Mouse (Mus musculus) midbrain, embryonic 14.5 days (tissue): ENCODE results near the gene D430041D05Rik. TPM values are rescaled to one million over a fixed set of nuclear protein-coding genes. Genes with fewer than 3 reads are reported as not detected.

Source experiments
- ATAC-seq: fragments of 200-750 bp; cut with Nextera tagmentation; 2 replicates; pipeline ENCODE4 v1.8.0; 2017; ENCODE audit warnings: moderate number of reproducible peaks, moderate library complexity; ENCODE audit not compliant: low FRiP score, low TSS enrichment
- DNase-seq: peaks from one replicate; pipeline ENCODE4 v3.0.0-alpha.2; 2015
- H3K27ac ChIP-seq: fragments of 300-500 bp; sonication (generic); replicated peaks from 2 replicates; pipeline ENCODE4 v1.5.1; 2014; ENCODE audit warnings: mild to moderate bottlenecking, low read depth, low read length, moderate library complexity
- H3K27me3 ChIP-seq: fragments of 300-500 bp; sonication (generic); 2 replicates; pipeline ENCODE4 v1.6.1; 2014; ENCODE audit warnings: low read length, control low read depth, mixed read lengths; ENCODE audit not compliant: control insufficient read depth, insufficient read depth
- H3K36me3 ChIP-seq: fragments of 300-500 bp; sonication (generic); 2 replicates; pipeline ENCODE4 v1.6.1; 2014; ENCODE audit warnings: low read length, control low read depth; ENCODE audit not compliant: control insufficient read depth, insufficient read depth
- H3K4me1 ChIP-seq: fragments of 300-500 bp; sonication (generic); 2 replicates; pipeline ENCODE4 v1.6.1; 2014; ENCODE audit warnings: mild to moderate bottlenecking, antibody characterized with exemption, low read length, control low read depth; ENCODE audit not compliant: control insufficient read depth, insufficient read depth
- H3K4me2 ChIP-seq: fragments of 300-500 bp; sonication (generic); 2 replicates; pipeline ENCODE4 v1.6.1; 2014; ENCODE audit warnings: mild to moderate bottlenecking, low read length, moderate library complexity
- H3K4me3 ChIP-seq: fragments of 300-500 bp; sonication (generic); replicated peaks from 2 replicates; pipeline ENCODE4 v1.5.1; 2014; ENCODE audit warnings: low read depth, low read length
- H3K9ac ChIP-seq: fragments of 300-500 bp; sonication (generic); replicated peaks from 2 replicates; pipeline ENCODE4 v1.6.1; 2014; ENCODE audit warnings: mild to moderate bottlenecking, low read length, moderate library complexity
- H3K9me3 ChIP-seq: fragments of 300-500 bp; sonication (generic); 2 replicates; pipeline ENCODE4 v1.6.1; 2016; ENCODE audit warnings: low read length, control low read depth, mixed read lengths; ENCODE audit not compliant: control insufficient read depth
- WGBS: fragments of 180-500 bp; shearing (Covaris S2); extraction: QIAGEN DNeasy Blood & Tissue Kit; methylation state at CpG from one replicate; pipeline ENCODE4 v1.1.7; 2014; 5-methylcytosine and 5-hydroxymethylcytosine counted together
- polyA plus RNA-seq: library from polyadenylated mRNA; unstranded; fragments of >200 nt; fragmentation: Nextera tagmentation; extraction: Ambion mirVana; gene quantifications from 2 replicates; pipeline ENCODE4 v1.2.1, GENCODE M21; 2014

D430041D05Rik gene
- polyA plus RNA-seq, 1 experiment from 2014 or later: 12.0 TPM

GRCm38 (mm10) chr2:104323351-104323750, 87.5 kb downstream of the D430041D05Rik start:
- H3K9ac ChIP-seq: no peak overlapping the region
- H3K27ac ChIP-seq: no peak overlapping the region
- DNase-seq: no peak
- H3K27me3 ChIP-seq: no peaks in the 10 kb centered on the region
- no peak overlapping the region for H3K4me3 ChIP-seq
- H3K9me3 ChIP-seq: no peaks in the 10 kb centered on the region
- no peak overlapping the region for H3K4me2 ChIP-seq
- no peaks in the 10 kb centered on the region for H3K36me3 ChIP-seq
- H3K4me1 ChIP-seq: peaks cover 3% of the 10 kb centered on the region; the same call in 1 of the 2 replicates
- ATAC-seq: no peak
- WGBS: 89% methylated on average over 5 of the region's 5 CpGs

- Histone ChIP-seq H3K27ac (no peak overlapping the region), H3K9me3 (no peaks in the 10 kb centered on the region), H3K27me3 (no peaks in the 10 kb centered on the region), H3K9ac (no peak overlapping the region), H3K4me3 (no peak overlapping the region), H3K36me3 (no peaks in the 10 kb centered on the region), H3K4me2 (no peak overlapping the region), H3K4me1 (0 out of 2 replicates have a peak, but pooled peaks cover 3% of the 10 kb centered on the region)
- ATAC-seq (no peak), DNase-seq (no peak)
- 84% methylated on average over 13 of the region's 13 CpGs for WGBS
Observed at GRCm38 (mm10) chr2:104320061-104320624, 90.7 kb downstream of the D430041D05Rik start.

GRCm38 (mm10) chr2:104319443-104319842, 91.4 kb downstream of the D430041D05Rik start:
- H3K27me3 ChIP-seq: no peaks in the 10 kb centered on the region
- H3K4me3 ChIP-seq: no peak overlapping the region
- no peaks in the 10 kb centered on the region for H3K9me3 ChIP-seq
- ATAC-seq: no peak
- 96% methylated on average over 10 of the region's 10 CpGs for WGBS
- DNase-seq: no peak
- H3K27ac ChIP-seq: no peak overlapping the region
- H3K36me3 ChIP-seq: no peaks in the 10 kb centered on the region
- no peak overlapping the region for H3K9ac ChIP-seq
- 0 out of 2 replicates have a peak, but pooled peaks cover 3% of the 10 kb centered on the region for H3K4me1 ChIP-seq
- no peak overlapping the region for H3K4me2 ChIP-seq

GRCm38 (mm10) chr2:104318881-104319280, 91.9 kb downstream of the D430041D05Rik start:
- 55% methylated on average over 8 of the region's 8 CpGs for WGBS
- Histone ChIP-seq H3K27ac (no peak overlapping the region), H3K9me3 (no peaks in the 10 kb centered on the region), H3K4me1 (0 out of 2 replicates have a peak, but pooled peaks cover 3% of the 10 kb centered on the region), H3K4me3 (no peak overlapping the region), H3K27me3 (no peaks in the 10 kb centered on the region), H3K9ac (no peak overlapping the region), H3K4me2 (no peak overlapping the region), H3K36me3 (no peaks in the 10 kb centered on the region)
- ATAC-seq (no peak), DNase-seq (peak; percentile 26)

DNA sequence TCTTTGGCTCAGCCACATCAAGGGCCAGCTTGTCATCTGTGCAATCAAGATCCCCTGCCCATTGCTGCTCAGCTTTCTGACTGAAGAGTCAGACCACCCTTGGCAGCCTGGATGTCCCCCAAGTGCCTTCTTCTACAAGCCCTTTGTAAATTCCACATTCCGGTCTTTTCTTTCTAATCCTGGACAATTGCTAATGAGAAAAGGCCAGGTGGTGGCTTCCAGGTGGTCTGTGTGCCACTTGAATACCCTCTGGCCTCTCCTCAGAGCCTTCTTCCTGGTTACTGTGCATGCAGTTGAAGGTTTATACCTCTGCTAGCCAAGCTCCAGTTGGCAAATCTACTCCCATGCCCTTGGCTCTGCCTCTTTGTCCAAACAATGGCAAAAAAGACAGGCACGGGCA, 92.6 kb downstream of the D430041D05Rik start:
- no peak overlapping the region for H3K9ac ChIP-seq
- H3K4me1 ChIP-seq: no peaks in the 10 kb centered on the region
- H3K4me3 ChIP-seq: no peak overlapping the region
- ATAC-seq (no peak), DNase-seq (no peak)
- H3K9me3 ChIP-seq: no peaks in the 10 kb centered on the region
- 71% methylated on average over 2 of the region's 2 CpGs for WGBS
- H3K4me2 ChIP-seq: no peak overlapping the region
- no peak overlapping the region for H3K27ac ChIP-seq
- H3K36me3 ChIP-seq: no peaks in the 10 kb centered on the region
- no peaks in the 10 kb centered on the region for H3K27me3 ChIP-seq

GRCm38 (mm10) chr2:104317631-104318030, 93.2 kb downstream of the D430041D05Rik start:
- no peak overlapping the region for H3K4me3 ChIP-seq
- WGBS: 79% methylated on average over 6 of the region's 6 CpGs
- H3K36me3 ChIP-seq: no peaks in the 10 kb centered on the region
- no peaks in the 10 kb centered on the region for H3K9me3 ChIP-seq
- H3K4me2 ChIP-seq: no peak overlapping the region
- no peaks in the 10 kb centered on the region for H3K4me1 ChIP-seq
- peak; percentile 25 for DNase-seq
- ATAC-seq: no peak
- no peaks in the 10 kb centered on the region for H3K27me3 ChIP-seq
- H3K9ac ChIP-seq: no peak overlapping the region
- no peak overlapping the region for H3K27ac ChIP-seq

GRCm38 (mm10) chr2:104316483-104316882, 94.3 kb downstream of the D430041D05Rik start:
- Histone ChIP-seq H3K4me1 (no peaks in the 10 kb centered on the region), H3K36me3 (no peaks in the 10 kb centered on the region), H3K4me3 (no peak overlapping the region), H3K9ac (no peak overlapping the region), H3K27me3 (no peaks in the 10 kb centered on the region), H3K9me3 (no peaks in the 10 kb centered on the region), H3K27ac (no peak overlapping the region), H3K4me2 (no peak overlapping the region)
- DNase-seq: peak; percentile 18
- ATAC-seq: no peak
- 73% methylated on average over 8 of the region's 8 CpGs for WGBS

DNA sequence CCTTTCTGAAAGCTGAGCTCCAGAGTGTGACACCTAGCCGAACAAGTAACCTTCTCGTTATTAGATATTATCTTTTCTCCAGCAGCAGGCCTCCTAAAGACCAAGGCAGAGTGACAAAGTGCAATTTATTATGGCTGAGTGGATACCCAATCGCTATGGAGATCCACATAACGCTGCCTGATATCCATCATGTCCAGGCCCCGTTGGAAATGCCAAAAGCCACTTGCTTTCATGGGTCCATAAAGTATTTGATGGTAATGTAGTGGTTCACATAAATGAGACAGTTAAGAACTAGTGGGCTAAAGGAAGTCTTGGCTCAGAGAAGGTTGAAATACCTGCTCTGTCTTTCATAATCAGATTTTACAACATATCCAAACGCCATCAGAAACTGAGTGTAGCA, 97.6 kb downstream of the D430041D05Rik start:
- DNase-seq (no peak), ATAC-seq (no peak)
- Histone ChIP-seq H3K4me3 (no peak overlapping the region), H3K4me1 (no peaks in the 10 kb centered on the region), H3K27me3 (no peaks in the 10 kb centered on the region), H3K9me3 (no peaks in the 10 kb centered on the region), H3K9ac (no peak overlapping the region), H3K4me2 (no peak overlapping the region), H3K36me3 (no peaks in the 10 kb centered on the region), H3K27ac (no peak overlapping the region)
- 92% methylated on average over 6 of the region's 6 CpGs for WGBS

- Histone ChIP-seq H3K4me1 (no peaks in the 10 kb centered on the region), H3K9me3 (no peaks in the 10 kb centered on the region), H3K27me3 (no peaks in the 10 kb centered on the region), H3K9ac (no peak overlapping the region), H3K4me2 (no peak overlapping the region), H3K4me3 (no peak overlapping the region), H3K27ac (no peak overlapping the region), H3K36me3 (no peaks in the 10 kb centered on the region)
- WGBS: 75% methylated on average over 4 of the region's 4 CpGs
- no peak for DNase-seq
- ATAC-seq: no peak
Observed at GRCm38 (mm10) chr2:104307102-104307501, 103.7 kb downstream of the D430041D05Rik start.
